Mouse (Mus musculus): ENCODE measurements at regions not wholly inside any gene's neighbourhood (a gene's known extent, or its start where the extent isn't known, plus 50 kb on each side); places are given as distances from the start of the nearest gene placed in this dataset.

- Histone ChIP-seq H3K36me3 (ENCODE audit: control insufficient read depth, insufficient read depth, low read length) (no peaks in the 10 kb centered on the region), H3K9ac (ENCODE audit: low read length) (no peak overlapping the region), H3K9me3 (ENCODE audit: control insufficient read depth, low read length) (no peaks in the 10 kb centered on the region), H3K4me3 (ENCODE audit: control insufficient read depth in 1 of 2, insufficient read depth in 1 of 2, low read depth in 1 of 2, low read length in 2 of 2) (peak overlapping the region in 1 of 2 experiments; percentile 54; a peak in 2 of 4 replicates), H3K27ac (replicated peaks in 1 of 2; ENCODE audit: control insufficient read depth in 1 of 2, insufficient read depth in 1 of 2, low read depth in 2 of 2, low read length in 2 of 2) (no peak overlapping the region), H3K4me1 (ENCODE audit: control insufficient read depth in 2 of 2, insufficient read depth in 2 of 2, low read length in 2 of 2) (peaks cover 7 to 10% of the 10 kb centered on the region in 2 experiments; a peak in 2 of 4 replicates), H3K27me3 (ENCODE audit: control insufficient read depth, insufficient read depth, low read length) (peaks cover 80% of the 10 kb centered on the region), H3K4me2 (ENCODE audit: low read length) (peak overlapping the region; percentile 97)
- WGBS = 13% methylated on average over 18 of the region's 18 CpGs
- ATAC-seq (ENCODE audit: insufficient number of reproducible peaks, insufficient read depth, low FRiP score, low read depth) = no peak
These were observed 160.5 kb upstream of the Cypt12 start for GRCm38 (mm10) chr3:17787443-17788333.

GRCm38 (mm10) chr3:17788334-17788720 is 159.9 kb upstream of the Cypt12 start:
- Histone ChIP-seq H3K9ac (ENCODE audit: low read length) (no peak overlapping the region), H3K27me3 (ENCODE audit: control insufficient read depth, insufficient read depth, low read length) (peaks cover 86% of the 10 kb centered on the region), H3K36me3 (ENCODE audit: control insufficient read depth, insufficient read depth, low read length) (no peaks in the 10 kb centered on the region), H3K4me3 (ENCODE audit: control insufficient read depth in 1 of 2, insufficient read depth in 1 of 2, low read depth in 1 of 2, low read length in 2 of 2) (no peak overlapping the region), H3K9me3 (ENCODE audit: control insufficient read depth, low read length) (no peaks in the 10 kb centered on the region), H3K4me2 (ENCODE audit: low read length) (no peak overlapping the region), H3K27ac (replicated peaks in 1 of 2; ENCODE audit: control insufficient read depth in 1 of 2, insufficient read depth in 1 of 2, low read depth in 2 of 2, low read length in 2 of 2) (no peak overlapping the region), H3K4me1 (ENCODE audit: control insufficient read depth in 2 of 2, insufficient read depth in 2 of 2, low read length in 2 of 2) (peaks cover 7 to 10% of the 10 kb centered on the region in 2 experiments; a peak in 2 of 4 replicates)
- ATAC-seq (ENCODE audit: insufficient number of reproducible peaks, insufficient read depth, low FRiP score, low read depth) = no peak
- WGBS = 34% methylated on average over 4 of the region's 4 CpGs

GRCm38 (mm10) chr3:17788778-17789299 is 159.4 kb upstream of the Cypt12 start:
- no peak overlapping the region for H3K9ac ChIP-seq (ENCODE audit: low read length)
- H3K4me3 ChIP-seq (ENCODE audit: control insufficient read depth in 1 of 2, insufficient read depth in 1 of 2, low read depth in 1 of 2, low read length in 2 of 2) = no peak overlapping the region
- no peaks in the 10 kb centered on the region for H3K9me3 ChIP-seq (ENCODE audit: control insufficient read depth, low read length)
- no peak for ATAC-seq (ENCODE audit: insufficient number of reproducible peaks, insufficient read depth, low FRiP score, low read depth)
- no peak overlapping the region for H3K27ac ChIP-seq (replicated peaks in 1 of 2; ENCODE audit: control insufficient read depth in 1 of 2, insufficient read depth in 1 of 2, low read depth in 2 of 2, low read length in 2 of 2)
- peaks cover 7 to 10% of the 10 kb centered on the region in 2 experiments; a peak in 2 of 4 replicates for H3K4me1 ChIP-seq (ENCODE audit: control insufficient read depth in 2 of 2, insufficient read depth in 2 of 2, low read length in 2 of 2)
- H3K27me3 ChIP-seq (ENCODE audit: control insufficient read depth, insufficient read depth, low read length) = peaks cover 87% of the 10 kb centered on the region
- no peak overlapping the region for H3K4me2 ChIP-seq (ENCODE audit: low read length)
- 44% methylated on average over 3 of the region's 3 CpGs for WGBS
- no peaks in the 10 kb centered on the region for H3K36me3 ChIP-seq (ENCODE audit: control insufficient read depth, insufficient read depth, low read length)

GRCm38 (mm10) chr3:17789454-17790196 is 158.6 kb upstream of the Cypt12 start:
- Histone ChIP-seq H3K9ac (ENCODE audit: low read length) (no peak overlapping the region), H3K27me3 (ENCODE audit: control insufficient read depth, insufficient read depth, low read length) (peaks cover 91% of the 10 kb centered on the region), H3K4me2 (ENCODE audit: low read length) (no peak overlapping the region), H3K36me3 (ENCODE audit: control insufficient read depth, insufficient read depth, low read length) (no peaks in the 10 kb centered on the region), H3K4me1 (ENCODE audit: control insufficient read depth in 2 of 2, insufficient read depth in 2 of 2, low read length in 2 of 2) (peaks cover 7 to 16% of the 10 kb centered on the region in 2 experiments; a peak in 3 of 4 replicates), H3K27ac (replicated peaks in 1 of 2; ENCODE audit: control insufficient read depth in 1 of 2, insufficient read depth in 1 of 2, low read depth in 2 of 2, low read length in 2 of 2) (no peak overlapping the region), H3K4me3 (ENCODE audit: control insufficient read depth in 1 of 2, insufficient read depth in 1 of 2, low read depth in 1 of 2, low read length in 2 of 2) (no peak overlapping the region), H3K9me3 (ENCODE audit: control insufficient read depth, low read length) (no peaks in the 10 kb centered on the region)
- ATAC-seq (ENCODE audit: insufficient number of reproducible peaks, insufficient read depth, low FRiP score, low read depth) = no peak
- 6% methylated on average over 9 of the region's 9 CpGs for WGBS

- no peaks in the 10 kb centered on the region for H3K9me3 ChIP-seq (ENCODE audit: control insufficient read depth, low read length)
- no peak overlapping the region for H3K4me3 ChIP-seq (ENCODE audit: control insufficient read depth in 1 of 2, insufficient read depth in 1 of 2, low read depth in 1 of 2, low read length in 2 of 2)
- H3K27me3 ChIP-seq (ENCODE audit: control insufficient read depth, insufficient read depth, low read length) = peaks cover 91% of the 10 kb centered on the region
- peaks cover 7 to 16% of the 10 kb centered on the region in 2 experiments; a peak in 3 of 4 replicates for H3K4me1 ChIP-seq (ENCODE audit: control insufficient read depth in 2 of 2, insufficient read depth in 2 of 2, low read length in 2 of 2)
- ATAC-seq (ENCODE audit: insufficient number of reproducible peaks, insufficient read depth, low FRiP score, low read depth) = no peak
- WGBS = 1% methylated on average over 14 of the region's 14 CpGs
- no peaks in the 10 kb centered on the region for H3K36me3 ChIP-seq (ENCODE audit: control insufficient read depth, insufficient read depth, low read length)
- H3K4me2 ChIP-seq (ENCODE audit: low read length) = no peak overlapping the region
- no peak overlapping the region for H3K27ac ChIP-seq (replicated peaks in 1 of 2; ENCODE audit: control insufficient read depth in 1 of 2, insufficient read depth in 1 of 2, low read depth in 2 of 2, low read length in 2 of 2)
- no peak overlapping the region for H3K9ac ChIP-seq (ENCODE audit: low read length)
These were observed 157.9 kb upstream of the Cypt12 start for GRCm38 (mm10) chr3:17790331-17790730.

GRCm38 (mm10) chr3:17790816-17791215 is 157.4 kb upstream of the Cypt12 start:
- Histone ChIP-seq H3K36me3 (ENCODE audit: control insufficient read depth, insufficient read depth, low read length) (no peaks in the 10 kb centered on the region), H3K4me3 (ENCODE audit: control insufficient read depth in 1 of 2, insufficient read depth in 1 of 2, low read depth in 1 of 2, low read length in 2 of 2) (no peak overlapping the region), H3K27me3 (ENCODE audit: control insufficient read depth, insufficient read depth, low read length) (peaks cover 91% of the 10 kb centered on the region), H3K4me2 (ENCODE audit: low read length) (no peak overlapping the region), H3K4me1 (ENCODE audit: control insufficient read depth in 2 of 2, insufficient read depth in 2 of 2, low read length in 2 of 2) (peaks cover 5 to 16% of the 10 kb centered on the region in 2 experiments; a peak in 3 of 4 replicates), H3K9me3 (ENCODE audit: control insufficient read depth, low read length) (no peaks in the 10 kb centered on the region), H3K27ac (replicated peaks in 1 of 2; ENCODE audit: control insufficient read depth in 1 of 2, insufficient read depth in 1 of 2, low read depth in 2 of 2, low read length in 2 of 2) (no peak overlapping the region), H3K9ac (ENCODE audit: low read length) (no peak overlapping the region)
- WGBS = 4% methylated on average over 12 of the region's 12 CpGs
- ATAC-seq (ENCODE audit: insufficient number of reproducible peaks, insufficient read depth, low FRiP score, low read depth) = no peak

Data from heart, embryonic 14.5 days (tissue).